Mouse (Mus musculus) thymus, postnatal 4 days (tissue): ENCODE measurements around the gene Cers3.

Source experiments
- DNase-seq: peaks from one replicate; pipeline ENCODE4 v3.0.0; 2021

The Cers3 gene

GRCm38 (mm10) chr7:66743377-66743781 is at the start of gene Cers3:
Gene Cers3 (plus strand): TSS chr7:66743504.
- no peak for DNase-seq

DNA sequence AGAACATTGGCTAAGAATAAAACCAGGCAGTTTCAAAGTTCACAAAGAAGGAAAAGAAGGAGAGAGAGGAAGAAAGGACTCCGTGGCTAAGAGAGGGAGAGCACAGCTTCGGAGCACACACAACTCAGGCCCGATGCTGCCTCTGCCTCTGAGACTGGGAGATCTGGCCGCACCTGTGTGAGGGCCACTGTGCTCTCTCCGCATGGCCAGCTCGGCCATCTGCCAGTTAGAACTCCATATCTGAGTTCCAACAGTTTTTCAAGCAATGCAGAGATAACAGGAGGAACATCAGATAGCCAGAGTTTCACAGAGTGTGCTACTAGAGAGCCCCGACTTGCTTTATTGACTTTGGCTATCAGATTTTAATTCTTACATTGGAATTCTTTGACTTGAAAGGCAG is 48.8 kb upstream of the Cers3 start:
- no peak for DNase-seq

DNA sequence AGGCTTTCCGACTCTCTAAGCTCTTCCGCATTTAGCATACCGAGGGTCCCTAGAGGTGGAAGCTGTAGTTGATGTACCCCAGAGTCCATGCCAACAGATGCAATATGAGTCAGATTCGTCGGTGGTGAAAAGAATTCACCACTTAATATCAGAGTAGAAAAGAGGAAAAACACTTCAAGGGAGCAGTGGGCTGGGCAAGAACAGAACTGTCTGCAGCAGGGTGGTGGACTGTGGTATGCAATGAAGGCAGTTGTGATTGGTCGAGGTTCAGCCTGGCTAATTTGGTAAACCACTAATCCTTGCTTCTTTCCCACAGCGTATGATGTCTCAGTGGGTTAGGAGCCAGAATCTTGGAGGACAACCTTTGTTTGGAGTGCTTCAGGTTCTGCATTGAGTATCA is 40.6 kb upstream of the Cers3 start:
- no peak for DNase-seq

- no peak for DNase-seq
Observed at GRCm38 (mm10) chr7:66704631-66705030, 38.7 kb upstream of the Cers3 start.

DNA sequence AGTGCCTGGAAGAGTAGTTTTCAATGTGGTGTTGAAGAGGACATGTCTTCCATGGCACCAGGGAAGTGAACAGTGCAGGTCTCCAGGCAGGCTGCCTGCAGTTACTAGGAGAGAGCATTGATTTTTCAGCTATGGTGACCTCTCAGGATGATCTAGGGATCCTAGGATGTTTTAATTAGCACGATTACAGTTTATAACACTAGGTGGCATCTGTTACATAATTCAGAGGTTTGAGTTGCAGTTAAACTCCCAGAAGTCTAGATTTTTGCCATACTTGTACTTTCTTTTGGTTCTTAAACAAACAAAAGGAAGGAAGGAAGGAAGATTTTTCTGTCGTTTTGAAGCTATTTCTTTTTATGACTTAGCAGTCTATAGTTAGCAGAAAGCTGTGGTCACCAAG is 32.1 kb upstream of the Cers3 start:
- no peak for DNase-seq

- no peak for DNase-seq
Observed at GRCm38 (mm10) chr7:66724514-66724913, 18.8 kb upstream of the Cers3 start.

DNA sequence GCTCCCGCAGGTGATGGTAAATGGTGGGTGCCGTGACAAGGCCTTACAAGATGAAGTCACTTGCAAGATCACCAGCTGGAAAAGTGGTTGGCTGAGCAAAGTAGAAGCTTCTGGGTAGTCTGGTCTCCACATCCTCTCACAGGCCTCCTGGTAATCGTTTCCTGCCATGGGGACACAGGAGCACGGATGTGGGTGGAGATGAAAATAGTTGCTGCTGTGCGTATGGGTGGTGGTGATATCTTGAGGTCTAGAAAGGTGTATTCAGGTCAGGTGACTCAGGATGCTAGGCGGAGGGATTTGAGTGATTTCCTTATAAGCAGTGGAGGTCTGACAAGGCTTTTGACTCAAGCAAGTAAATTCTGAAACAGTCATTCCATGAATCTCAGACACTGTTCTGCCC is 18.4 kb upstream of the Cers3 start:
- DNase-seq = no peak

- DNase-seq = no peak
Observed at GRCm38 (mm10) chr7:66728072-66728471, 15.2 kb upstream of the Cers3 start.

GRCm38 (mm10) chr7:66729232-66729631 is 14.1 kb upstream of the Cers3 start:
- no peak for DNase-seq

DNA sequence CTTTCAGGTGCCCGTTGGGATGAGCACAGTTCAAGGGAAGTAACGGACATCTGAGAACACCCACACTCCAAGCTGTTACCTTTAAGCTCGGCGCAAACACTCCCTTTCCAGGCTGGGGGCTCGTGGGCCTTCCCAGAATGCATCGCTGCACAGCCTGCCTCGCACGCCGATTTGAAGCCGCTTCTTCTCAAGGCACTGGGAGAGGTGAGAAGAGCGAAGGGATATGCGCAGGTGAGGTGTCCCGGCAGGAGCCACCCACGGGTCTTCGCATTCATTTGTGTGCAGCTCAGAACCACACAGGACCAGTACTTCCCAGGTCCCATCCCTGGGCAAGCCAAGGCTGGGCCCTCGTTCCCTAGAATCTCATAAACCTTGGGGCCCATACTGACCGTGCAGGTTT is 9.9 kb upstream of the Cers3 start:
- DNase-seq = no peak

DNA sequence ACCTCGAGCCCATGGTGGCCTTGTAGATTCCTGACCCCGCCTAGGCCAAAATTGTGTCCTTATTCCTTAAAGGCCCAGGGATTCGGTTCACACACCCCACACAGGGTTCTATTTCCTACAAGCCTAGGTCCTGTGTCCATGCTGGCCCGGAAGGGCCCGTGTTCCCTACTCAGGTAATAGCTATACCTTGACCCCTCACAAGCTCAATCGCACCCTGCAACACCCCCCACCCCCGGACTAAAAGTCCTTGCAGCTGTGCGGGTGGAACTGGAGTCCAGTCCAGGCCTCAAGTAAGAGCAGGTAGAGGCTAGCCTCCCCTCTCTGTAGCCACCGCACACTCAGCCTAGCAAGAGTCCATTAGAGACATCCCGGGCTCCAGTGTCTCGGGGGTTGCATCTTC is 9.4 kb upstream of the Cers3 start:
- DNase-seq = no peak

DNA sequence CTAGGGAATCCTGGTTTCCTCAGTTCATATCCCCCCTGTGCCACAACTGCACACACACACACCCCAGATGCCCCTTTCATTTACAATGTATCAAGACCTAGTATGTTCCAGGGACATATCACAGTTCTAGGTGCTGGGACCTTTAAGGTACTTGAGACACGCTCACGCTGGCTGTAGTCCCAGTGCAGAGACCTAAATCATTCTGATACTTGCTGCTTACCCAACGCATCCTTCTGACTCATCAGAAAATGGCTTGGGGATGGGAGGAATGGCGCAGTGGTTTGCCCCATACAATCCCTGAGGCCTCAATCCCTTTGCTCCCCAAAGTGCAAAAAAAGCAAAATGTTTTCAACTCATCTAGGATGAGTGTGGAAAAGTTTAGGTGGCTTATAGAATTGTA is 8.8 kb upstream of the Cers3 start:
- DNase-seq = no peak

DNA sequence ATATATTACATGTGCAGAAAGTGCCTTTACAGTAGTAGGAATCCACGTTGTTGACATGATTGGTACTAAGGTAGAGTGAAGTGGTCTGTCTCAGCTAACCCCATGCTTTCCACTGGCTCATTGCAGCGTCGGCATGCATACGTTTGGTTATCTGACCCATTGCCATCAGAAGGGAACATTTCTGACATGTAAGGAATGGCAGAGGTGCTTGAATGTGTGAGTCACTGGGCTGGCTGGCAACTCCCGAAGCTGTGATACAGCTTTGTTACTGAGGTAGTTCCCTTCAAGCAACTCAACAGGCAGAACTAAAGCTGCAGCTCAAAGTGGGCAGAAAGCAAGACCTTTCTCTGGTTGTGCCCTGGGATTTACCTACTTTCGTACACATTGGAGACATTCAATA is 8.3 kb upstream of the Cers3 start:
- no peak for DNase-seq

DNA sequence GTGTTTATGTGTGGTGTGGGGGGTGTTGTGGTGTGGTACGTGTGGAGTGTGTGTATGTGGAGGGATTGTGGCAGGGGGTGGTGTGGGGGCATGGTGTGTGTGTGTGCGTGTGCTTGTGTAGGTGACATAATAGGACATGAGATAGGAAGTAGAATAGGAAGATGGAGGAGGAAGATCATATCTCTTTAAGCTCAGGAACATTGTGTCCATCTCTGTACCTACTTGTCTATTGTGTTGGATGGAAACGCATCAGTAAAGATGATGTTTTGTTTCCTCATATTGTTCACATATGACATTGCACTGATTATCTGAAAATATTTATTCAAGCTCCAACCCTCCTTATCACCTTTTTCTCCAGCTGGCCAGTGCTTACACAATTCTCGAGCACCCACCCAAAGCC is 5.9 kb upstream of the Cers3 start:
- no peak for DNase-seq

DNA sequence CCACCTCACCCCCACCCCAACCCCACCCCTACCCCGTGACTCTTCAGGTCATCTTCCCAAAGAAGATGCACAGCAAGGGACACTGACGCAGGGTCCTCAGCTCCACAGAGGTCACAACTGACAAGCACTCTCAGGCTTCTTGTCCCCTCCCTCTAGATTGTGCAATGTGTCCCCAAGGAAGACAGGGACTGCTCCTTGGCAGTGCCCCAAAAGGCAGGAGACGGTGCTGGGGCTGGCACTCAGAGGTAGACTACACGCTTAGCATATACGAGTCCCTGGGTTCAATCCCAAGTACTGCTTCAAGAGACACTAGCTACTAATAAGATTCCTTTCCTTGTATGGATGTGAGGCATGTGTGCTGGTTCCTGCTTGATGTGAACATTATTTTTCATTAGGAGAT is 2.3 kb upstream of the Cers3 start:
- no peak for DNase-seq

GRCm38 (mm10) chr7:66741412-66741811 is 1.9 kb upstream of the Cers3 start:
- no peak for DNase-seq

- DNase-seq = no peak
Observed at GRCm38 (mm10) chr7:66746972-66747371, 3.7 kb downstream of the Cers3 start.

DNA sequence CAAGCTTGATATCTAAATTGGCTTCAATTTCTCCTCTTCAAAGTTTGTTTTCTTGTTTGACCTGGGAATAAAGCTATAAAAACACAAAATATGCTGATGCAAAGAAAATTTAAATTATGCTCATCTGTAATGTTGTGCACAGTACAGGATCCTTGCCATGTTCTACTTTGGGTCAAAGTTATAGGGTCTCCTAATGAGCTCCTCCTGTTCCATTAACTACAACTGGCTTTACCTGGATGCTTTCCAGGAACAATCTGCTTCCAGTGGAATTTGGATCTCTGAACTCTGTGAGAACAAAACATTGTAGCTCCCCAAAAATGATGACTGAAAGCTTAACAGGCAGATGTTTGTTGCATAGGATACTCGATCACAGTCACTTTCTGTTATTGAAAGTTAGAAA is 6.7 kb downstream of the Cers3 start:
- DNase-seq = no peak

DNA sequence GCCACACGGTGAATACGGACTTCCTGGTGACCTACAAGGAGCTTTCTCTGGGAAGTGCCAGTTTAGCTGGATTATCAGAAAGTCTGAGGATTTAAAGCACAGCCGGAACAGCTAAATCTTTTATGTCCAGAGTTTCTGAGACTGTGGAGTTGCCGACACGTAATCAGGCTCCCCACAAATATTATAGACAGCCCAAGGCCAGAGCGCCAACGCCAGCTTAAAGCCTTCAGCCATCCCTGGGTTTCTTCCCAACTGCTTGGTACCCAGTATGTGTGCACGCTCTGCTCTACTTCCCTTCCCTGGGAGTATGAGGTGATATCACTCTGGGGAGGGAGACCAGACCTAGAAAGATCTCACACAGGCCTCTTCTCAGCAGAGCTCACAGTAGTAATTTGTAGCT is 10.5 kb downstream of the Cers3 start:
- DNase-seq = no peak

GRCm38 (mm10) chr7:66755611-66756010 is 12.3 kb downstream of the Cers3 start:
- DNase-seq = no peak

DNA sequence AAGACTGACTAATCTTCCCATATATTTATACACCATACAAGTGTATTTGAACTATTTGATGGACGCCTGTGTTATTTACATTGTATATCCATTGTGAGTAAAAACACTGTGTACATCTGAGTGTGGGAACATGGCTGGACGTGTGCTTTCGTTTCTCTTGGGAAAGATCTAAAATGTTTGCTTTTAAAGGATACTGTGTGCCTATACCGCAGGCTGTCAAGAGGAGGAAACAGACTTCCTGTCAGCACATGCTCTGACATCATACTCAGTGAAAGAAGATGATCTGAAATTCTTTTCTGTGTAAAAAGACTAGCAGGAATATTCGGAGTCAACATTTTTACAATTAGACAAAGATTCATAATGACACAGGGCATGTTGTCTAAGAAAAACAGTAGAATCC is 26.6 kb downstream of the Cers3 start:
- DNase-seq = no peak

DNA sequence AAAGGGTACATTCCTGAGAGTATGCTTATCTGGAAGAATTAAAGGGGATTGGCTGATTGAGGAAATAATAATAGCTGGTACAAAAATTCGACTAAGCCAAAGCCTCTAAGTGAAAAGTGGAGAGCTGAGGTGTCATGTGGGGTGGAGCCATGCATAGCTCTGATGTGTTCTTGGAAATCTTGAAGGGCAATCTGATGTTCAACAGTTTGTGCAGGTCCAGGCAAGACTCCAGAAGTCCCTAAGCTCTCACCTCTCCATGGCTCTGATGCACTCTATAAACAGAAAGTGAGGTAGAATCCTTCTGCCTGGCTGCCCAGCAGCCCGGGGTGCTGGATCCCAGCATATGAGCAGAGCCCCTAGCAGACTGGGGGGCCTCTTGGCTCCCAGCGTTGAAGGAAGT is 27.4 kb downstream of the Cers3 start:
- no peak for DNase-seq

DNA sequence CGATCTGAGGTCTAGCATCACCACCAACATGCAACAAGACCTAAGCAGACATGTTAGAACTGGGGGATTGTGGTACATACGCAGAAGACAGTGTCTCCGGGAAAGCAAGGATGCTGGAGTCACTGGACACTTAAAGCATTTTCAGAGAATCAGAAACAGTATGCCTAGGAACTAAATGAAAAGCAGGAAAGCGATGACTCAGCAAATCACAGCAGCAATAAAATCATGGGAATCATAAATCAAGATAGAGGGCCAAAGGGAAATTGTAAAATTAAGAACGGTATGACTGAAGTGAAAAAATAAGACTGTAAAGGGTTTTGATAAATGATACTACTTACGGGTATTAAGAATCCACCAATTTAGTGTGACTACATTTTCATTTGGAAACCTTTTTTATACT is 27.9 kb downstream of the Cers3 start:
- DNase-seq = no peak

- DNase-seq = no peak
Observed at GRCm38 (mm10) chr7:66779411-66779810, 36.1 kb downstream of the Cers3 start.

- DNase-seq = no peak
Observed at GRCm38 (mm10) chr7:66779944-66780942, 36.9 kb downstream of the Cers3 start.
